Mouse (Mus musculus): Measurements from ENCODE around the gene Setd5. TPM values are rescaled to one million over a fixed set of nuclear protein-coding genes. Genes with fewer than 3 reads are reported as not detected.

Setd5 gene
- polyA plus RNA-seq, 1 experiment: 19.0 TPM

DNA sequence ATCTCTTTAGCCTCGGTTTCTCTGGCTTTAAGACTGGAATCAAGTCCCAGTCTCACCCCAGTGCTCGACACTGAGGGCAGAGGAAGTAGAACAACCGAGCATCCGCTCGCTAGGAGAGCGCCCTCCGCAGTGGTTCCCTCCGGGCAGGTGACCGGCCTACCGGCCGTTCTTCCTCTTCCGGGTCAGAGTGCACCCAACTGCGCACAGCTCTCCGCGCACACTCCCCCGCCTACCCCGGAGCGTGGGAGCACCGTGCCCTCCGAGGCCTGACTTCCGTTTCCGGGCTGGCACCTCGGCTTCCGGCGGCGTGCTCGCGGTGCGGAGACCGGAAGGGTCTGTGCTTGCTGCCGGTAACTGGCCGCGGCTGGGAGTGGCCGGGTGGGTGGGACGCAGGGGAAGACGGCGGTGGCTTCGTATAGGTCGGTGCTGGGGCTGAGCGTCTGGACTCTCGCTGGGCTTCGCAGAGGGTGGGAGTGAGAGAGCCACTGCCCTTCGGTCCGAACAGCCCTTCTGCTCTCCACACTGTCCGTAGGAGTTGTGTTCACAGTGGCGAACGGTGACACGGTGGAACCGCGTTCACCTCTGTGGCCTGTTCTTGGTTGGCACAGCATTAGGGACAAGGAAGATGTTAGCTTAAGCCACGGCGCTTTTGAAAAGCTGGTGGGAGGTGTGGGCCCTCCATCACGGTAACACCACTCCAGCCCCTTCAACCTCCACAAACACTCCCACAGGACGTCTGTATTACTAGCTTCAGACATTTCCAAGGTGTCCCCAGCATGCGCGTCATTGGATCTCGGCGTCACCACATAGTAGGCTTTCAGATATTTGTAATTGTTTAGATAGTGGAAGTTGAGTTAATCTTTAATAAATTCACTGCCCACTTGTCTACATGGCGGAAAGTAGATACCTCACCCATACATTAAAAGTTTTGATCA lies 30.9 kb upstream of the Setd5 start, which contains the start of gene Thumpd3:
Thumpd3 (plus strand) TSS at position 185 of the 935 bp plus-strand sequence.
- H3K27ac ChIP-seq (replicated peaks; ENCODE audit: low read depth, low read length): peak within 1 kb of the TSS; percentile 94
- peak within 1 kb of the TSS; percentile 75 for H3K4me3 ChIP-seq (ENCODE audit: insufficient read depth, low read depth, low read length)
- H3K4me1 ChIP-seq (ENCODE audit: control insufficient read depth, insufficient read depth, insufficient read length, low read length): peaks cover 4% of the 10 kb centered on the region; the same call in 1 of the 2 replicates

DNA sequence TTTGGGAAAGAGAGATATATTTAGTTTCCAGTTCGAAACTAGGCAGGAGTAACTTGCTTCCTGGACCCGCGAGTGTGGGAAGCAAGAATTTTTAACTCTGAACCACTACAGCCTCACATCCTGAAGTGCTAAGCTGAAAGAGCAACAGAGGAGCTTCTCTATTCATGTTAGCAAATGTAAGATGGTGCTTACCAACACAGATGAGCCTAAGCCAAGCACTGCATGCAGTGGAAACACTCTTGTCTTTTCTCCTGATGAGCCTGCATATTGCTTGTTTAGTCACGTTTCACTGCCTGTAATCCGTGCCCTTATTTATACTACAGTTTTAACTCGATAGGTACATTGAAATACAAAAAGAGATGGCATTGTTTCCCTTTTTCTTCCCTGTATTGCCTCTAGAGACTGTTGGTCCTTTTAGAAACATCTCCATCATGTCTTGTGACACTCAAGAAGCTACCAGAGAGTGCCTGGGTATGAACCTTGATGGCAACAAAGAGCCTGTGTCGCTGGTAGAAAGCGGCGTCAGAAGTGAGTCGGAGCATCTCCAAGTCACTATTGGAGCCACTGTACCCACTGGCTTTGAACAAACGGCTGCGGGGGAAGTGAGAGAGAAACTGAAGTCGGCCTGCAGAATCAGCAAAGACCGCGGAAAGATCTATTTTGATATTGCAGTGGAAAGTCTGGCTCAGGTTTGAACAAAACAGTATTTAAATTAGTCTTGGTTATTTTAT lies 30.0 kb upstream of the Setd5 start:
- H3K27ac ChIP-seq (replicated peaks; ENCODE audit: low read depth, low read length): peak overlapping the region; percentile 88
- peaks cover 4% of the 10 kb centered on the region; the same call in 1 of the 2 replicates for H3K4me1 ChIP-seq (ENCODE audit: control insufficient read depth, insufficient read depth, insufficient read length, low read length)
- H3K4me3 ChIP-seq (ENCODE audit: insufficient read depth, low read depth, low read length): peak overlapping the region; percentile 75

DNA sequence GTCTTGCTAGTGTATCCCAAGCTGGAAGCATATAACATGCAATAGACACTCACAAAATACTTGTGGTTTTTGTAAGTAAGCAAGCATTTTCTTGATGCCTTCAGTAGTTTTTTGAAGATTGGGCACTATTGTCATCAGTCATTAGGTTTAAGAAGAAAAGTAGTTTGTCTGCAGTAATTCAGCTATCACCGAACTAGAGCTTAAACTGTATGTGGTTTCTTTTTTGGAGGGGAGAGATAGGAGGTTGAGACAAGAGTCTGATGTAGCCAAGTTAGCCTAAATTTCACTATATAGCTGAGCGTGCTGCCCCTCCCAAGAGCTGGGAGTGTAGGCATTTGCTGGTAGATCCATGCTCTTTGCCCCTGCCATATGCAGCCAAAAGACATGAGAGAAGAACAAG lies 28.8 kb upstream of the Setd5 start:
- H3K4me1 ChIP-seq (ENCODE audit: control insufficient read depth, insufficient read depth, insufficient read length, low read length): peaks cover 4% of the 10 kb centered on the region; the same call in 1 of the 2 replicates
- H3K4me3 ChIP-seq (ENCODE audit: insufficient read depth, low read depth, low read length): no peak overlapping the region
- no peak overlapping the region for H3K27ac ChIP-seq (replicated peaks; ENCODE audit: low read depth, low read length)

DNA sequence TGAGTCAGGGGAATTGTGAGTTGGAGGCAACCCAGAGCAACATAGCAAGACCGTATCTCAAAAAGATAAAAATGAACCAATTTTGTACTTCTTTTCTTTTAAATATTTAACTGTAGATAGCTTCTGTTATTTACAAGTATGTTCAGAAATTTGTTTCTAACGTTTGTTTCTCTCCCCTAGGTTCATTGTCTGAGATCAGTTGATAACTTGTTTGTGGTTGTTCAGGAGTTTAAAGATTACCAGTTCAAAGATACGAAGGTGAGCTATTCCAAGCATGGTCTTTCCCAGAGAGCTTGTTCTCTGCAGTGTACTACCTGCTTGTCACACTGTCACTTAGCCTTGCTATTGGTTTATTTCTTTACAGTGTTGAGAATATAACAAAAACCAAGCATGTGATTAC lies 28.0 kb upstream of the Setd5 start:
- Histone ChIP-seq H3K4me3 (ENCODE audit: insufficient read depth, low read depth, low read length) (no peak overlapping the region), H3K4me1 (ENCODE audit: control insufficient read depth, insufficient read depth, insufficient read length, low read length) (peaks cover 4% of the 10 kb centered on the region; the same call in 1 of the 2 replicates), H3K27ac (replicated peaks; ENCODE audit: low read depth, low read length) (no peak overlapping the region)

DNA sequence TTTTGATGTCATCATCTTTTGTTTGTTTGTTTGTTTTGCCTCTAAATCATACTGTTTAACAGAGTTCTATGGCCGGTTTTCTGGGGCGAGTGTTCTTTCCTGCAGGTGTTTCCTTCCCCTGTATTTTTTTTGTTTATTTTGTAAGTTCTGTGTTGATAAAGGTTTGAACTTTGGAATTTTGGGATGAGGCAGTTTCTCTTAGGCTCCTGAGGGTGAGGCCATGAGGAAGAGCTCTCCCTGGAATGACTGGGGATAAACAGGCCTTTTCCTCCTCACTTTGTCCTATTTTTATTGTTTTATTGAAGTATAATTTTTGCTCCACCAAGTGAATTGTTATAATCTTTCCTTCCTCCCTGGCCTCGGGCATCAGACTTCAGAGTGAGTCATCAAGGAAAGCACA lies 24.2 kb upstream of the Setd5 start:
- H3K4me3 ChIP-seq (ENCODE audit: insufficient read depth, low read depth, low read length): no peak overlapping the region
- no peaks in the 10 kb centered on the region for H3K4me1 ChIP-seq (ENCODE audit: control insufficient read depth, insufficient read depth, insufficient read length, low read length)
- no peak overlapping the region for H3K27ac ChIP-seq (replicated peaks; ENCODE audit: low read depth, low read length)

DNA sequence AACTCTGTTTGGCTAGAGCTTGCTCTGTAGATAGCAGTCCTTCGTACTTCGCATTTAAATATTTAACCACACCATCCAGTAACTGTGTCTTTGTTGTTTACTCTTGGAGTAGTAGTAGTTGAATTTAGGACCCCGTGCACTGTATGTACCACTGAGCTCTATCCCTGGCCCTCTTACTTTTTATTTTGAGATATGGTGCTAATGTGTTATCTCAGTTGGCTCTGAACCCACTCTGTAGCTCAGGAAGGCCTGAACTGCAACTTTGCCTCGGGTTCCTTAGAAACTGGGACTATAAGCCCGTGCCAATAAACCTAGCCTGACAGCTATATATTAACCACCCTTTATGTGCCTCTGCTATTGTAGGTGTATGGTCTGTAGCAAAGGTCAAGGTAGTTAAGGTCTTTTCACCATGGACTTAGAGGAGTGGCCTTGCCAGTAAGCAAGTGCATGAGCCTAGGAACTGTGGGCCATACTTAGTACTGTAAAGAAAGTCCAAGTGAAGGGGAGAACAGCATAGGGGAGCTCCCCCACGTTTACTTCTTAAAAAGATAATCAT lies 22.5 kb upstream of the Setd5 start:
- H3K4me1 ChIP-seq (ENCODE audit: control insufficient read depth, insufficient read depth, insufficient read length, low read length): no peaks in the 10 kb centered on the region
- H3K4me3 ChIP-seq (ENCODE audit: insufficient read depth, low read depth, low read length): no peak overlapping the region
- H3K27ac ChIP-seq (replicated peaks; ENCODE audit: low read depth, low read length): no peak overlapping the region

DNA sequence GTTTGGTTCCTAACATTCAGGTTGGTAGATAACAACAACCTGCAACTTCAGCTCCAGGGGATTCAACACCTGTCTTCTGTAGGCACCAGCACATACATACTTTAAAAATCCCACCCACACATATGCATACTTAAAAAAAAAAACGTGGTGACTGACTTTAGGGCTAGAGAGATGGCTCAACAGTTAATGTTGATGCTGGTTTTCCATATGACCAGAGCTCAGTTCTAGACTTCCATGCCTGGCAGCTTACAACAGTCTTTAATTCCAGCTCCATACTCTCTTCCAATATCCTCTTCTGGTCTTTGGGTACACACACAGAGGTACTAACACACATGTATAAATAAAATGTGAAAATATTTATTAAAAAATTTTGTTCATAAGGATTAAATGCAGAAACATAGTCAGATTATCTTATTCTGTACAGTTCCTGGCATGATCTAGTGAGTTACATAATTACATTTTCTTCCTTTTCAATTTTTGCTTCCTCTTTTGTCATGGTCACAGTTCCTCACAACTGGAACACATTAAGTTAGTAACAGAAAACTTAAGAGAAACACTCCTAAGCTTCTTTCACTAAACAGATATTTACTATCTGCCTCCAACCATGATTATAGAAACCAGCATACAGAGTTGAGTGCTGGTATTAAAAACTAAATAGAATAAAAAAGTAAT lies 16.1 kb upstream of the Setd5 start:
- Histone ChIP-seq H3K4me1 (ENCODE audit: control insufficient read depth, insufficient read depth, insufficient read length, low read length) (peaks cover 8% of the 10 kb centered on the region), H3K4me3 (ENCODE audit: insufficient read depth, low read depth, low read length) (no peak overlapping the region), H3K27ac (replicated peaks; ENCODE audit: low read depth, low read length) (peak overlapping the region; percentile 49)

DNA sequence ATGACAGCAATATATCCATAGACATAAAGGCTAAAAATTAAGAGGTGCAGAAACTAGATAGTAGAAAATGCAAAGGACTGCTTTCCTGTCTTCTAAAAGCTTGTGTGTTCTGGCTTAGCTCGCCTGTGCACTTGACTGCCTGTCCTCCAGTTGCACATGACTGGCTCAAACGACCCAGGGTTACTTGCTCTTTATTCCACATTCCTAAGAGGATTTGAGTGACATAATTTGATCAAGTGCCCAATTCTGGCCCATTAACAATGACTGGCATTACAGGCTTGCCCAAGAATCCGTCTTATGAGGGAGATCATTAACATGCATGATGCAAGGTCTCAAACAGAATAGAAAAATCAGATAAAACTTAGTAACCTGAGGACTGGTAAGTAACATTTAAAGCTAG lies 14.9 kb upstream of the Setd5 start:
- H3K4me3 ChIP-seq (ENCODE audit: insufficient read depth, low read depth, low read length): no peak overlapping the region
- H3K27ac ChIP-seq (replicated peaks; ENCODE audit: low read depth, low read length): peak overlapping the region; percentile 49
- H3K4me1 ChIP-seq (ENCODE audit: control insufficient read depth, insufficient read depth, insufficient read length, low read length): peaks cover 8% of the 10 kb centered on the region

DNA sequence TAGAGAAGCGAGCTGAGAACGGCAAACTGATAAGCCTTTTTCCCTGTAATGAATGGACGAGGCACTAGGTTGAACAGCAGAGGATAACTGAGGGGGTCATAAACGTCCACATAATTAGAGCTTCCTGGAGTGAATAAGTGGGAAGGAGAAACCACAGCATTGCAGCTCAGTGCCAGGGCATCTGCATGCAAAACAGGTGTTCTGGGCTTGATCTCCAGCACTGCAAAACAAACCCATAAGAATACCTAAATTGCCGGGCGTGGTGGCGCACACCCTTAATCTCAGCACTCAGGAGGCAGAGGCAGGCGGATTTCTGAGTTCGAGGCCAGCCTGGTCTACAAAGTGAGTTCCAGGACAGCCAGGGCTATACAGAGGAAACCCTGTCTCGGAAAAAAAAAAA lies 13.8 kb upstream of the Setd5 start:
- no peak overlapping the region for H3K4me3 ChIP-seq (ENCODE audit: insufficient read depth, low read depth, low read length)
- peaks cover 8% of the 10 kb centered on the region for H3K4me1 ChIP-seq (ENCODE audit: control insufficient read depth, insufficient read depth, insufficient read length, low read length)
- H3K27ac ChIP-seq (replicated peaks; ENCODE audit: low read depth, low read length): peak overlapping the region; percentile 87; the same call in 1 of the 2 replicates

DNA sequence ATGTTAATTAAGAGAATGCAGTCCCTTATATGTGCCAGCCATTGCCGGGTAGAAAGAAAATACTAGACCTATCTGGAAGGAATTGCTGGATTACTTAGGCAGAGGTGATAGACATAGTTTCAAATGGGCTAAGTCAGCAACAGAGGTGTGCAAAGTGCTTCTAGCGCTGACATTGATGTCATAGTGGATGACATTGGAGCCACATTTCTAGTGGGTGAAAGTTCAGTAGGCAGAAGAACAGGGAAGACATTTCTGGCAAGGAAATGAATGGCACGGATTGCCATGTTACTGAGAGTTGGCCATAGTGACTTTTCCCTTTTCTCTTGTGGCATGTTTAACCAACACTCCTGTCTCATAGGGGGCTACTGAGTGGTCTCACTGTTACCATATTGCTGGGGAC lies 12.0 kb upstream of the Setd5 start:
- Histone ChIP-seq H3K4me3 (ENCODE audit: insufficient read depth, low read depth, low read length) (no peak overlapping the region), H3K27ac (replicated peaks; ENCODE audit: low read depth, low read length) (peak overlapping the region; percentile 67), H3K4me1 (ENCODE audit: control insufficient read depth, insufficient read depth, insufficient read length, low read length) (peaks cover 11% of the 10 kb centered on the region)

DNA sequence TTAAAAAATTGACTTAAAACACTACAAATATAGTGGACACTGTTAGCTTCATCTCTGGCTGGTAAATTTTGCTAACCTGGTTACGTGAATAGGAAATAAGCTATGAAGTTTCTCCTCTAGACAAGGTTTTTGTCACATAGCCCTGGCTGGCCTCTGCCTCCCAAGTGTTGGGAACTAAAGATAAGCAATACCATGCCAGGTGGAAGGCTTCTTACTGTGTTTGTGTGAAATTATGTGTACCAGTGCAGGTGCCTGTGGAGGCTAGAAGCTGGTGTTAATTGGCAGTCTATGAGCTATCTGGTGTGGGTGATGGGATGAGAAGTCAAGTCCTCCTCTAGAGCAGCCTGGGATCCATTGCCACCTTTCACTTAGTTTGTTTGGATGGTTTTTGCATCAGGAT lies 8.0 kb upstream of the Setd5 start:
- peak overlapping the region; percentile 54; the same call in 1 of the 2 replicates for H3K27ac ChIP-seq (replicated peaks; ENCODE audit: low read depth, low read length)
- no peak overlapping the region for H3K4me3 ChIP-seq (ENCODE audit: insufficient read depth, low read depth, low read length)
- peaks cover 2% of the 10 kb centered on the region for H3K4me1 ChIP-seq (ENCODE audit: control insufficient read depth, insufficient read depth, insufficient read length, low read length)

DNA sequence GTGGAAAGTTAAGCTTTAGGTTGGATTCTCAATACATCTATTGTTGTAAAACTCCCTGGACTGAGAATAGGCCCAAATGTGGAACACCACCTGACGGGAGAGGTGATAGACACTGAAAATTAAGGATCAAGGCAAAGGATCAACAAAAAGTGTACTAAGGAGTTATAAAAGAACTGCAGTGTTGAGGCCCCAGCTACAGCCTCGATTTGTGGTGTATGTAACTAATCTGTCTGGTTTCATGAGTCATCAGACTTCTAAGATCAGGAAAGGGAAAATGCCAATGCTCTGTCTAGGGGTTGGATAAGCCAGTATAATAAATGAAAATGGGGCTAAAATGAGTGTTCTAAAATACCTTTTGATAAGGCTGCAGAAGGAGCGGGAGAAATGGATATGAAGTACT lies 1.9 kb upstream of the Setd5 start:
- Histone ChIP-seq H3K4me1 (ENCODE audit: control insufficient read depth, insufficient read depth, insufficient read length, low read length) (peaks cover 7% of the 10 kb centered on the region), H3K27ac (replicated peaks; ENCODE audit: low read depth, low read length) (0 out of 2 replicates have a peak overlapping the region, but pooled peaks have one; percentile 10), H3K4me3 (ENCODE audit: insufficient read depth, low read depth, low read length) (peak overlapping the region; percentile 12; the same call in 1 of the 2 replicates)

DNA sequence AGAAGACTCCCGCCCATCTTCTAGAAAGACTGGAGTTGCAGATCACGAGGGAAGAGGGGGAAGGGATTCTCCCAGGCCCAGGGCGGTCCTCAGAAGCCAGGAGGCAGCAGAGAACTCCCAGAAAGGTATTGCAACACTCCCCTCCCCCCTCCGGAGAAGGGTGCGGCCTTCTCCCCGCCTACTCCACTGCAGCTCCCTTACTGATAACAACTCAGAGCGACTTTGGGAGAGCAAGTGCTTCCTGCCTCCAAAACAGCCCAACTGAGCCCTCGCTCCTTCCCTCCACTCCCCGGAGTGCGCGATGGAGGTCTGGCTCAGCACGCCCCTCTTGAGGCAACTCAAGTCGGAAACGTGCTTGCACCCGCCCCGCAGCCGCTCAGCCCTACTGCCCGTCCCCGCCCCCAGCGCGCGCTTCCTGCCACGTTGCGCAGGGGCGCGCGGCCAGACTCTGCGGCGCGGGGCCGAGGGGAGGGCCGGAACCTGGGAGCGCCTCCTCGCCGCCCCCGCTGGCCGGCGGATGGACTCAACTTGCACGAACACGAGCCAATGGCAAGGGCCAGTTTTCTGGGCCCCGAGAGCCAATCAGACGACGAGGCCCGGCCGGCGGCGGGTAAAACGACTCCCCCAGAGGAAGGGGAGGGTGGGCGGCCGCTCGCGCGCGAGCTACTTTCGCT lies 1.0 kb upstream of the Setd5 start:
- Histone ChIP-seq H3K27ac (replicated peaks; ENCODE audit: low read depth, low read length) (peak overlapping the region; percentile 77), H3K4me3 (ENCODE audit: insufficient read depth, low read depth, low read length) (peak overlapping the region; percentile 72), H3K4me1 (ENCODE audit: control insufficient read depth, insufficient read depth, insufficient read length, low read length) (peaks cover 7% of the 10 kb centered on the region)

DNA sequence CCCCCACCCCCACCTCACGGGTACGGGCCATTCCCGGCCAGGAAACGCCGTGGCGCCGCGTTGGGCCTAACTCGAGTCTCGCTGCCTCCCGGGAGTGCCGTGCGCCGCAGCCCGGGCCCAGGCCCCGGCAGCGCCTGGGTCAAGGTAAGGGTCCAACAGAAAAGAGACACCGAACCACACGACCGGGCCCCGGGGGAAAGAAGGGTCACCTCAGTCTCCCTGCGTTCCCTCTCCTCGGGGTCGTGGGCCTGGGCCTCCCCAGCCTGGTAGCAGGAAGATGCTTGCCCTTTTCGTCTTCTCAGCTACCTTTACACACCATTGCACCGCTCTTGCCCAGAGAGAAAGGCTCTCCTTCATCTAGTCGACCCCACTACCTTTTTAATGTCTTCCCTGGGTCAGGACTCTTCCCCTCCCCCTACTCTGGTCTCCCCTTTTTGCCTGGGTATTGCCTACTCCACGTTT lies 435 bp downstream of the Setd5 start:
- H3K27ac ChIP-seq (replicated peaks; ENCODE audit: low read depth, low read length): peak overlapping the region; percentile 95
- H3K4me3 ChIP-seq (ENCODE audit: insufficient read depth, low read depth, low read length): peak overlapping the region; percentile 89
- peaks cover 15% of the 10 kb centered on the region for H3K4me1 ChIP-seq (ENCODE audit: control insufficient read depth, insufficient read depth, insufficient read length, low read length)

All from brown adipose tissue, adult 24 weeks (tissue).